Mouse (Mus musculus): ENCODE results near the gene Exph5.

Exph5 gene

GRCm38 (mm10) chr9:53320894-53321650, 19.6 kb downstream of the Exph5 start:
- DNase-seq (ENCODE audit: extremely low spot score, low read depth, low spot score), result no peak

GRCm38 (mm10) chr9:53321683-53322082, 20.2 kb downstream of the Exph5 start:
- DNase-seq (ENCODE audit: extremely low spot score, low read depth, low spot score), result no peak

GRCm38 (mm10) chr9:53323419-53324251, 22.2 kb downstream of the Exph5 start:
- DNase-seq (ENCODE audit: extremely low spot score, low read depth, low spot score), result no peak

GRCm38 (mm10) chr9:53325363-53326090, 24.1 kb downstream of the Exph5 start:
- no peak for DNase-seq (ENCODE audit: extremely low spot score, low read depth, low spot score)

GRCm38 (mm10) chr9:53328203-53328602, 26.7 kb downstream of the Exph5 start:
- DNase-seq (ENCODE audit: extremely low spot score, low read depth, low spot score), result no peak

- DNase-seq (ENCODE audit: extremely low spot score, low read depth, low spot score), result no peak
These were observed 28.1 kb downstream of the Exph5 start for GRCm38 (mm10) chr9:53329301-53330206.

GRCm38 (mm10) chr9:53330247-53330646, 28.8 kb downstream of the Exph5 start:
- DNase-seq (ENCODE audit: extremely low spot score, low read depth, low spot score), result no peak

GRCm38 (mm10) chr9:53333436-53333835, 32.0 kb downstream of the Exph5 start:
- no peak for DNase-seq (ENCODE audit: extremely low spot score, low read depth, low spot score)

GRCm38 (mm10) chr9:53335131-53335530, 33.7 kb downstream of the Exph5 start:
- no peak for DNase-seq (ENCODE audit: extremely low spot score, low read depth, low spot score)

GRCm38 (mm10) chr9:53339603-53340002, 38.1 kb downstream of the Exph5 start:
- DNase-seq (ENCODE audit: extremely low spot score, low read depth, low spot score), result no peak

- DNase-seq (ENCODE audit: extremely low spot score, low read depth, low spot score), result no peak
These were observed 39.0 kb downstream of the Exph5 start for GRCm38 (mm10) chr9:53340328-53340916.

- no peak for DNase-seq (ENCODE audit: extremely low spot score, low read depth, low spot score)
These were observed 39.5 kb downstream of the Exph5 start for GRCm38 (mm10) chr9:53340969-53341368.

GRCm38 (mm10) chr9:53341981-53342380, 40.5 kb downstream of the Exph5 start:
- no peak for DNase-seq (ENCODE audit: extremely low spot score, low read depth, low spot score)

GRCm38 (mm10) chr9:53344646-53345432, 43.4 kb downstream of the Exph5 start:
- no peak for DNase-seq (ENCODE audit: extremely low spot score, low read depth, low spot score)

- DNase-seq (ENCODE audit: extremely low spot score, low read depth, low spot score), result no peak
These were observed 44.3 kb downstream of the Exph5 start for GRCm38 (mm10) chr9:53345728-53346127.

- no peak for DNase-seq (ENCODE audit: extremely low spot score, low read depth, low spot score)
These were observed 44.9 kb downstream of the Exph5 start for GRCm38 (mm10) chr9:53346402-53346801.

GRCm38 (mm10) chr9:53349211-53349610, 47.7 kb downstream of the Exph5 start:
- DNase-seq (ENCODE audit: extremely low spot score, low read depth, low spot score), result no peak

- no peak for DNase-seq (ENCODE audit: extremely low spot score, low read depth, low spot score)
These were observed 48.9 kb downstream of the Exph5 start for GRCm38 (mm10) chr9:53350331-53350730.

- no peak for DNase-seq (ENCODE audit: extremely low spot score, low read depth, low spot score)
These were observed 50.4 kb downstream of the Exph5 start for GRCm38 (mm10) chr9:53351899-53352298.
